Mouse (Mus musculus): ENCODE measurements around the gene Lypla2. TPM values are rescaled to one million over a fixed set of nuclear protein-coding genes. Genes with fewer than 3 reads are reported as not detected.
A peak's percentile ranks its signal among the peaks of the same experiment; 100 is the strongest.

Lypla2 gene
- polyA plus RNA-seq, 1 experiment: 90.8 TPM

DNA sequence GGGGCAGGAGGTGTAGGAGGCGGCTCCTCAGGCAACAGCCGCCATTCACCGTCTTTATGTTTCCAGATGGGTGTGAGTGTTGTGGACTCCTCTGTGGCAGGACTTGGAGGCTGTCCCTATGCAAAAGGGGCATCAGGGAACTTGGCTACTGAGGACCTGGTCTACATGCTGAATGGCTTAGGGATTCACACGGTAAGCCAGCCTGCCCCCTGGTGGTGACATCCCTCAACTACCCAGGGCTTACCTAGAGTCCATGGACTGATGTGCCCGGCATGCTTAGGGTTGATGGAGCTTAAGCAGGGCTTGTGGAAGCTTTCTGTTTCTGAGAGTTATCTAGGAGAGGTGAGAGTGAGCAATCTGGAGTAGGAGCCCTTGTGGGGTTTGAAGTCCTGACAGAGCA is 11.7 kb downstream of the Lypla2 start:
- Histone ChIP-seq H3K4me3 (ENCODE audit: insufficient read depth, low read depth, low read length) (no peak overlapping the region), H3K27ac (ENCODE audit: insufficient read depth, low read depth, low read length) (no peak overlapping the region), H3K36me3 (ENCODE audit: control insufficient read depth, insufficient read depth, low read length) (no peaks in the 10 kb centered on the region), H3K27me3 (replicated peaks; ENCODE audit: control insufficient read depth, insufficient read depth, low read length) (no peaks in the 10 kb centered on the region), H3K4me1 (ENCODE audit: control insufficient read depth, insufficient read depth, low read length) (peaks cover 17% of the 10 kb centered on the region; the same call in 1 of the 2 replicates)
- 28% methylated on average over 5 of the region's 5 CpGs for WGBS
- no peak for TF ChIP-seq POLR2A (IDR thresholded peaks at IDR 0.05; ENCODE audit: low read depth, low read length)
- TF ChIP-seq CTCF (conservative IDR thresholded peaks at IDR 0.05; ENCODE audit: insufficient read depth, insufficient read length, low read depth, low read length): peak; percentile 99
- peak; percentile 88 for DNase-seq

DNA sequence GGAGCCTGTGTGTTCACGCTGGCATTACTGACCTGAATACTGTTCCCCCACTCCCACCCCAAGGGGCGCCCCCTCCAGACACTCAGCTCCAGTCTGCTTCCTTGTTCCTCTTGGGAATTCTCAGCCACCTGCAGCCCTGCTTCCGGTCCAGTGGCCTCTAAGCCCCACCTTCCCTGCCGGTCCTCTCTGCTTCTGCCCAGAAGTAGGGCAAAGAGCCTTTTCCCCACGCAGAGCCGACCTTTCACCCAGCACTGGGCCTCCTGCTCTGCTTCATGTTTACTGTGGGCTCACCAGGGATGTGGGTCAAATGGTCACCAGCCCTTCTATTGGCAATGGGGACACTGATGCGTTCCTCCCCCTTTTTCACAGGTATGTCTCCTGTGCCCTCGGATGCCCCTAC is 14.1 kb downstream of the Lypla2 start:
- TF ChIP-seq POLR2A (IDR thresholded peaks at IDR 0.05; ENCODE audit: low read depth, low read length) (no peak), CTCF (conservative IDR thresholded peaks at IDR 0.05; ENCODE audit: insufficient read depth, insufficient read length, low read depth, low read length) (no peak)
- DNase-seq: peak; percentile 91
- WGBS: 38% methylated on average over 8 of the region's 8 CpGs
- Histone ChIP-seq H3K36me3 (ENCODE audit: control insufficient read depth, insufficient read depth, low read length) (no peaks in the 10 kb centered on the region), H3K27ac (ENCODE audit: insufficient read depth, low read depth, low read length) (peak overlapping the region; percentile 70), H3K4me1 (ENCODE audit: control insufficient read depth, insufficient read depth, low read length) (peaks cover 12% of the 10 kb centered on the region; the same call in 1 of the 2 replicates), H3K4me3 (ENCODE audit: insufficient read depth, low read depth, low read length) (no peak overlapping the region), H3K27me3 (replicated peaks; ENCODE audit: control insufficient read depth, insufficient read depth, low read length) (no peaks in the 10 kb centered on the region)

DNA sequence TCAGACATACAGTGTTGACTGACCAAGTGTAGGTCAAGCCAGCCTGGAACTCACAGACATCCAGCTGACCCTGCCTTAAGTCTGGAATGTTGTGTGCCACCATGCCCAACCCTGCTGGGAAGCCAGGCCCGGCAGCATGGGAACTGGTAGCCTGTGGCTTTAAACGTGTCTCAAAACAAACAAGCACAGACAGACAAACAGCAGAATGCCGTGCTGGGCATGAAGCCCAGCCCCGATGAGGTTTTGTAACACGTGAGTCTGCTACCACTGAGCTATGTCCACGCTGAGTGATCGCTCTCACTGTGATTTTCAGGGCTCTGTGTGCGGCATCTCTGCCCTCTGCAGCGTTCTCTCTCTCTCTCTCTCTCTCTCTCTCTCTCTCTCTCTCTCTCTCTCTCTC is 16.5 kb downstream of the Lypla2 start:
- TF ChIP-seq CTCF (conservative IDR thresholded peaks at IDR 0.05; ENCODE audit: insufficient read depth, insufficient read length, low read depth, low read length): no peak
- TF ChIP-seq POLR2A (IDR thresholded peaks at IDR 0.05; ENCODE audit: low read depth, low read length): no peak
- Histone ChIP-seq H3K27ac (ENCODE audit: insufficient read depth, low read depth, low read length) (no peak overlapping the region), H3K27me3 (replicated peaks; ENCODE audit: control insufficient read depth, insufficient read depth, low read length) (no peaks in the 10 kb centered on the region), H3K4me1 (ENCODE audit: control insufficient read depth, insufficient read depth, low read length) (peaks cover 9% of the 10 kb centered on the region; the same call in 1 of the 2 replicates), H3K36me3 (ENCODE audit: control insufficient read depth, insufficient read depth, low read length) (no peaks in the 10 kb centered on the region), H3K4me3 (ENCODE audit: insufficient read depth, low read depth, low read length) (no peak overlapping the region)
- 76% methylated on average over 9 of the region's 9 CpGs for WGBS
- DNase-seq: no peak

DNA sequence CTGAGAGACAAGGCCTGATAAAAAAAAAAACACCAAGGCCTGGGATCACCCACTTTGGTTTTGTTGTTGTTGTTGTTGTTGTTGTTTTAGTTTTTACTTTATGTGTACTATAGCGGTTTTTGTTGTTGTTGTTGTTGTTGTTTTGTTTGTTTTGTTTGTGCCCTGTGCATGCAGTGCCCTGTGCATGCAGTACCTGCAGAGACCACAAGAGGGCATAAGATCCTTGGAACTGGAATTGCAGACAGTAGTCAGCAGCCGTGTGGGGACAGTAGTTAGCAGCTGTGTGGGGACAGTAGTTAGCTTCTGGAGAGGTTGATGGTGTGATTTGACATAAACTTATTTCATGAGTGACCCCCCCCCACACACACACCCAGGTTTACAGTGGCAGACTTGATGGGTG is 18.2 kb downstream of the Lypla2 start:
- no peaks in the 10 kb centered on the region for H3K27me3 ChIP-seq (replicated peaks; ENCODE audit: control insufficient read depth, insufficient read depth, low read length)
- peak; percentile 76 for DNase-seq
- H3K36me3 ChIP-seq (ENCODE audit: control insufficient read depth, insufficient read depth, low read length): no peaks in the 10 kb centered on the region
- no peak overlapping the region for H3K4me3 ChIP-seq (ENCODE audit: insufficient read depth, low read depth, low read length)
- no peak overlapping the region for H3K27ac ChIP-seq (ENCODE audit: insufficient read depth, low read depth, low read length)
- peaks cover 13% of the 10 kb centered on the region for H3K4me1 ChIP-seq (ENCODE audit: control insufficient read depth, insufficient read depth, low read length)
- TF ChIP-seq CTCF (conservative IDR thresholded peaks at IDR 0.05; ENCODE audit: insufficient read depth, insufficient read length, low read depth, low read length) (peak; percentile 97), POLR2A (IDR thresholded peaks at IDR 0.05; ENCODE audit: low read depth, low read length) (no peak)
- WGBS: 12% methylated on average over 2 of the region's 2 CpGs

DNA sequence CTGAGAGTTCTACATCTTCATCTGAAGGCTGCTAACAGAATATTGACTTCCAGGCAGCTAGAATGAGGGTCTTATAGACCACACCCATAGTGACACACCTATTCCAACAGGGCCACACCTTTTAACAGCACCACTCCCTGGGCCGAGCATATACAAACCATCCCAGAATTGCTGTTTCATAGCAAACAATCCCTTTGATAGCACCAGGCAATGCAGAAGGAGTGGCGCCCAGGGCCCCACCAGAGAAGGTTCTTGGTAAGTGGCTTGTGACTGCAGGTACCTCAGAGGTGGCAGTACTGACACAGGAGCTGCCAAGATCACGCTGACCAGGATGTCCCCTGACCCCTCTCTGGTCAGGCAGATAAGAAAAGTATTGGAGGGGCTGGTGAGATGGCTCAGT is 19.2 kb downstream of the Lypla2 start:
- Histone ChIP-seq H3K27ac (ENCODE audit: insufficient read depth, low read depth, low read length) (no peak overlapping the region), H3K4me1 (ENCODE audit: control insufficient read depth, insufficient read depth, low read length) (peaks cover 15% of the 10 kb centered on the region), H3K27me3 (replicated peaks; ENCODE audit: control insufficient read depth, insufficient read depth, low read length) (no peaks in the 10 kb centered on the region), H3K36me3 (ENCODE audit: control insufficient read depth, insufficient read depth, low read length) (no peaks in the 10 kb centered on the region), H3K4me3 (ENCODE audit: insufficient read depth, low read depth, low read length) (no peak overlapping the region)
- DNase-seq: no peak
- no peak for TF ChIP-seq CTCF (conservative IDR thresholded peaks at IDR 0.05; ENCODE audit: insufficient read depth, insufficient read length, low read depth, low read length)
- no peak for TF ChIP-seq POLR2A (IDR thresholded peaks at IDR 0.05; ENCODE audit: low read depth, low read length)
- WGBS: 87% methylated on average over 3 of the region's 3 CpGs

DNA sequence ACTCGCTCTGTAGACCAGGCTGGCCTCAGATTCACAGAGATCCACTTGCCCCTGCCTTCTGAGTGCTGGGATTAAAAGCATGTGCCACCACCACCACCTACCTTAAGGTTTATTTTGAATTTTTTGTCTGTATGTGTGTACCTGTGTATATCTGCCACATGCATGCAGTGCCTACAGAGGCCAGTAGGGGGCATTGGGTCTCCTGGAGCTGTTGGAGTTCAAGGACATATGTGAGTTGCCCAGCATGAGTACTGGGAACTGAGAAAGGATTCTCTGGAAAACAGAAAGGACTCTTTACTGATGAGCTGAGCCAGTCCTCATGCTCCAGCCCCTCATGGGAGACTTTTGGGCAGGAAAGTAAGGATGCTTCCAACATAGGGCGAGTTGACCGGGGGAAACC is 20.9 kb downstream of the Lypla2 start:
- WGBS: 94% methylated on average over 3 of the region's 3 CpGs
- TF ChIP-seq CTCF (conservative IDR thresholded peaks at IDR 0.05; ENCODE audit: insufficient read depth, insufficient read length, low read depth, low read length): peak; percentile 26; the same call in 1 of the 2 replicates
- TF ChIP-seq POLR2A (IDR thresholded peaks at IDR 0.05; ENCODE audit: low read depth, low read length): no peak
- H3K4me1 ChIP-seq (ENCODE audit: control insufficient read depth, insufficient read depth, low read length): peaks cover 16% of the 10 kb centered on the region
- no peaks in the 10 kb centered on the region for H3K27me3 ChIP-seq (replicated peaks; ENCODE audit: control insufficient read depth, insufficient read depth, low read length)
- no peak overlapping the region for H3K27ac ChIP-seq (ENCODE audit: insufficient read depth, low read depth, low read length)
- H3K36me3 ChIP-seq (ENCODE audit: control insufficient read depth, insufficient read depth, low read length): no peaks in the 10 kb centered on the region
- no peak overlapping the region for H3K4me3 ChIP-seq (ENCODE audit: insufficient read depth, low read depth, low read length)
- no peak for DNase-seq

DNA sequence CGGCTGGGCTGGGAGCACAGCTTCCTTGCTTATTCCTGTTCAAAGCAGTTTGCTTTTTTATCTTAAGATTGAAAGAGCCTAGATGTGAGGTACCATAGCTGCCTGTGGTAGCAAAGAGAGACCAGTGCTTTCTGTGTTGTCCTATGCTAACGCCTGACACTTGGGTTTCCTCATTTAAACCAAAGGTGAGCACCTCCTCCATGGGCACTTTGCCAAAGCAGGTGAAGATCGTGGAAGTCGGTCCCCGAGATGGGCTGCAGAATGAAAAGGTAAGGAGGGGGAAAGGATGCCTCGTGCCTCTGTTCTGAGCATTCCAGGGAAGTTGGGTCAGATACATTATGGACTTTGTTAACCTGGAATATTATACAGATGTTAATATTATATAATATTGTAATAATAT is 22.1 kb downstream of the Lypla2 start:
- H3K4me3 ChIP-seq (ENCODE audit: insufficient read depth, low read depth, low read length): no peak overlapping the region
- no peak for DNase-seq
- H3K27me3 ChIP-seq (replicated peaks; ENCODE audit: control insufficient read depth, insufficient read depth, low read length): no peaks in the 10 kb centered on the region
- no peak for TF ChIP-seq POLR2A (IDR thresholded peaks at IDR 0.05; ENCODE audit: low read depth, low read length)
- no peak for TF ChIP-seq CTCF (conservative IDR thresholded peaks at IDR 0.05; ENCODE audit: insufficient read depth, insufficient read length, low read depth, low read length)
- no peak overlapping the region for H3K27ac ChIP-seq (ENCODE audit: insufficient read depth, low read depth, low read length)
- H3K36me3 ChIP-seq (ENCODE audit: control insufficient read depth, insufficient read depth, low read length): no peaks in the 10 kb centered on the region
- 46% methylated on average over 6 of the region's 6 CpGs for WGBS
- H3K4me1 ChIP-seq (ENCODE audit: control insufficient read depth, insufficient read depth, low read length): peaks cover 21% of the 10 kb centered on the region

Measured in kidney, adult 2 months (tissue).